Mouse (Mus musculus): ENCODE data around the gene Rnf150. TPM values are rescaled to one million over a fixed set of nuclear protein-coding genes. Genes with fewer than 3 reads are reported as not detected.

The Rnf150 gene
- polyA plus RNA-seq, 1 experiment from 2014 or later = 1.6 TPM

GRCm38 (mm10) chr8:82992093-82992492 lies 128.9 kb downstream of the Rnf150 start:
- no peak overlapping the region for H3K4me2 ChIP-seq
- ATAC-seq (ENCODE audit: insufficient read depth, low FRiP score, low read depth) = no peak
- no peak overlapping the region for H3K9ac ChIP-seq

GRCm38 (mm10) chr8:82995727-82996438 lies 132.7 kb downstream of the Rnf150 start:
- no peaks in the 10 kb centered on the region for H3K36me3 ChIP-seq
- WGBS = 67% methylated on average over 3 of the region's 3 CpGs
- H3K27ac ChIP-seq = no peak overlapping the region
- H3K4me1 ChIP-seq = no peaks in the 10 kb centered on the region
- H3K9me3 ChIP-seq = no peaks in the 10 kb centered on the region
- ATAC-seq (ENCODE audit: insufficient read depth, low FRiP score, low read depth) = no peak
- H3K27me3 ChIP-seq (replicated peaks) = no peaks in the 10 kb centered on the region
- H3K4me2 ChIP-seq = no peak overlapping the region
- no peak overlapping the region for H3K4me3 ChIP-seq (replicated peaks)
- no peak overlapping the region for H3K9ac ChIP-seq

More at GRCm38 (mm10) chr8:82992093-82992492, 128.9 kb downstream of the Rnf150 start:
- H3K9me3 ChIP-seq = no peaks in the 10 kb centered on the region
- no peaks in the 10 kb centered on the region for H3K27me3 ChIP-seq (replicated peaks)
- WGBS = 67% methylated on average over 4 of the region's 4 CpGs
- H3K27ac ChIP-seq = no peak overlapping the region
- no peaks in the 10 kb centered on the region for H3K4me1 ChIP-seq
- no peaks in the 10 kb centered on the region for H3K36me3 ChIP-seq
- H3K4me3 ChIP-seq (replicated peaks) = no peak overlapping the region

- H3K9ac ChIP-seq = no peak overlapping the region
- H3K4me1 ChIP-seq = no peaks in the 10 kb centered on the region
- WGBS = 65% methylated on average over 3 of the region's 3 CpGs
- no peak overlapping the region for H3K4me3 ChIP-seq (replicated peaks)
- H3K36me3 ChIP-seq = no peaks in the 10 kb centered on the region
- no peak overlapping the region for H3K4me2 ChIP-seq
- H3K9me3 ChIP-seq = no peaks in the 10 kb centered on the region
- no peaks in the 10 kb centered on the region for H3K27me3 ChIP-seq (replicated peaks)
- no peak for ATAC-seq (ENCODE audit: insufficient read depth, low FRiP score, low read depth)
- H3K27ac ChIP-seq = no peak overlapping the region
These were observed 133.7 kb downstream of the Rnf150 start for GRCm38 (mm10) chr8:82996843-82997242.

GRCm38 (mm10) chr8:82998778-82999177 lies 135.6 kb downstream of the Rnf150 start:
- ATAC-seq (ENCODE audit: insufficient read depth, low FRiP score, low read depth) = no peak
- Histone ChIP-seq H3K4me3 (replicated peaks) (no peak overlapping the region), H3K27me3 (replicated peaks) (no peaks in the 10 kb centered on the region), H3K9me3 (no peaks in the 10 kb centered on the region), H3K4me1 (no peaks in the 10 kb centered on the region), H3K27ac (no peak overlapping the region), H3K4me2 (no peak overlapping the region), H3K36me3 (no peaks in the 10 kb centered on the region), H3K9ac (no peak overlapping the region)
- WGBS = 73% methylated on average over 2 of the region's 2 CpGs

- no peak for ATAC-seq (ENCODE audit: insufficient read depth, low FRiP score, low read depth)
- Histone ChIP-seq H3K4me3 (replicated peaks) (no peak overlapping the region), H3K27me3 (replicated peaks) (no peaks in the 10 kb centered on the region), H3K4me2 (no peak overlapping the region), H3K36me3 (no peaks in the 10 kb centered on the region), H3K4me1 (no peaks in the 10 kb centered on the region), H3K27ac (no peak overlapping the region), H3K9ac (no peak overlapping the region), H3K9me3 (no peaks in the 10 kb centered on the region)
- 91% methylated on average over 7 of the region's 7 CpGs for WGBS
These were observed 140.0 kb downstream of the Rnf150 start for GRCm38 (mm10) chr8:83003187-83003586.

- H3K4me3 ChIP-seq (replicated peaks) = no peak overlapping the region
- ATAC-seq (ENCODE audit: insufficient read depth, low FRiP score, low read depth) = no peak
These were observed 146.3 kb downstream of the Rnf150 start for GRCm38 (mm10) chr8:83009481-83009880.

GRCm38 (mm10) chr8:83011286-83011685 lies 148.1 kb downstream of the Rnf150 start:
- Histone ChIP-seq H3K4me3 (replicated peaks) (no peak overlapping the region), H3K9me3 (no peaks in the 10 kb centered on the region), H3K27me3 (replicated peaks) (no peaks in the 10 kb centered on the region), H3K4me2 (no peak overlapping the region), H3K9ac (no peak overlapping the region), H3K27ac (no peak overlapping the region), H3K4me1 (no peaks in the 10 kb centered on the region), H3K36me3 (no peaks in the 10 kb centered on the region)
- 48% methylated on average over 2 of the region's 2 CpGs for WGBS
- ATAC-seq (ENCODE audit: insufficient read depth, low FRiP score, low read depth) = no peak

More at GRCm38 (mm10) chr8:83009481-83009880, 146.3 kb downstream of the Rnf150 start:
- no peak overlapping the region for H3K9ac ChIP-seq
- no peaks in the 10 kb centered on the region for H3K27me3 ChIP-seq (replicated peaks)
- H3K36me3 ChIP-seq = no peaks in the 10 kb centered on the region
- no peak overlapping the region for H3K4me2 ChIP-seq
- no peak overlapping the region for H3K27ac ChIP-seq
- H3K9me3 ChIP-seq = no peaks in the 10 kb centered on the region
- 70% methylated on average over 5 of the region's 5 CpGs for WGBS
- H3K4me1 ChIP-seq = no peaks in the 10 kb centered on the region

- no peak for ATAC-seq (ENCODE audit: insufficient read depth, low FRiP score, low read depth)
- Histone ChIP-seq H3K4me2 (no peak overlapping the region), H3K27me3 (replicated peaks) (no peaks in the 10 kb centered on the region), H3K36me3 (no peaks in the 10 kb centered on the region), H3K9me3 (no peaks in the 10 kb centered on the region), H3K4me1 (no peaks in the 10 kb centered on the region), H3K9ac (no peak overlapping the region), H3K4me3 (replicated peaks) (no peak overlapping the region), H3K27ac (no peak overlapping the region)
- WGBS = 45% methylated on average over 5 of the region's 5 CpGs
These were observed 148.6 kb downstream of the Rnf150 start for GRCm38 (mm10) chr8:83011758-83012157.

GRCm38 (mm10) chr8:83028211-83028610 lies 165.1 kb downstream of the Rnf150 start:
- H3K9ac ChIP-seq = no peak overlapping the region
- no peaks in the 10 kb centered on the region for H3K27me3 ChIP-seq (replicated peaks)
- H3K36me3 ChIP-seq = no peaks in the 10 kb centered on the region
- H3K27ac ChIP-seq = no peak overlapping the region
- no peak overlapping the region for H3K4me2 ChIP-seq
- no peak for ATAC-seq (ENCODE audit: insufficient read depth, low FRiP score, low read depth)
- no peaks in the 10 kb centered on the region; the same call in 1 of the 2 replicates for H3K4me1 ChIP-seq
- WGBS = 67% methylated on average over 2 of the region's 2 CpGs
- no peak overlapping the region for H3K4me3 ChIP-seq (replicated peaks)
- no peaks in the 10 kb centered on the region for H3K9me3 ChIP-seq

GRCm38 (mm10) chr8:83032800-83033199 lies 169.6 kb downstream of the Rnf150 start:
- Histone ChIP-seq H3K4me1 (no peaks in the 10 kb centered on the region; the same call in 1 of the 2 replicates), H3K27me3 (replicated peaks) (no peaks in the 10 kb centered on the region), H3K4me2 (no peak overlapping the region), H3K4me3 (replicated peaks) (no peak overlapping the region), H3K9ac (no peak overlapping the region), H3K36me3 (no peaks in the 10 kb centered on the region), H3K9me3 (no peaks in the 10 kb centered on the region), H3K27ac (no peak overlapping the region; the same call in 1 of the 2 replicates)
- peak; percentile 63; the same call in 1 of the 2 replicates for ATAC-seq (ENCODE audit: insufficient read depth, low FRiP score, low read depth)
- 54% methylated on average over 7 of the region's 7 CpGs for WGBS

- ATAC-seq (ENCODE audit: insufficient read depth, low FRiP score, low read depth) = no peak
- Histone ChIP-seq H3K27me3 (replicated peaks) (no peaks in the 10 kb centered on the region), H3K9me3 (no peaks in the 10 kb centered on the region), H3K27ac (no peak overlapping the region), H3K4me2 (no peak overlapping the region), H3K36me3 (no peaks in the 10 kb centered on the region), H3K4me3 (replicated peaks) (no peak overlapping the region), H3K9ac (no peak overlapping the region), H3K4me1 (no peaks in the 10 kb centered on the region; the same call in 1 of the 2 replicates)
- WGBS = 93% methylated on average over 5 of the region's 5 CpGs
These were observed 172.0 kb downstream of the Rnf150 start for GRCm38 (mm10) chr8:83035141-83035540.

- no peak for ATAC-seq (ENCODE audit: insufficient read depth, low FRiP score, low read depth)
- no peaks in the 10 kb centered on the region for H3K36me3 ChIP-seq
- WGBS = 64% methylated on average over 3 of the region's 3 CpGs
- H3K9me3 ChIP-seq = no peaks in the 10 kb centered on the region
- H3K27me3 ChIP-seq (replicated peaks) = no peaks in the 10 kb centered on the region
- H3K4me2 ChIP-seq = no peak overlapping the region
- H3K9ac ChIP-seq = no peak overlapping the region
- 0 out of 2 replicates have a peak overlapping the region, but pooled peaks have one; percentile 1 for H3K27ac ChIP-seq
- no peaks in the 10 kb centered on the region; the same call in 1 of the 2 replicates for H3K4me1 ChIP-seq
- H3K4me3 ChIP-seq (replicated peaks) = no peak overlapping the region
These were observed 173.5 kb downstream of the Rnf150 start for GRCm38 (mm10) chr8:83036521-83037166.
